Mouse (Mus musculus): ENCODE data around the gene Abhd2.
"Not testable (repeated sequence)": the region's sequence is repeated elsewhere in the genome, so short reads cannot be mapped to it uniquely, and the experiment has no call there.

Gene Abhd2

GRCm38 (mm10) chr7:79266228-79266627, 6.8 kb upstream of the Abhd2 start:
- no peak for DNase-seq (ENCODE audit: low spot score)

- DNase-seq (ENCODE audit: low spot score): no peak
These were observed 5.2 kb upstream of the Abhd2 start for GRCm38 (mm10) chr7:79267690-79268388.

- DNase-seq (ENCODE audit: low spot score): no peak
These were observed 4.1 kb upstream of the Abhd2 start for GRCm38 (mm10) chr7:79268897-79269296.

GRCm38 (mm10) chr7:79269411-79269810, 3.6 kb upstream of the Abhd2 start:
- DNase-seq (ENCODE audit: low spot score): no peak

- no peak for DNase-seq (ENCODE audit: low spot score)
These were observed 3.1 kb upstream of the Abhd2 start for GRCm38 (mm10) chr7:79269866-79270265.

GRCm38 (mm10) chr7:79270961-79271387, 2.0 kb upstream of the Abhd2 start:
- DNase-seq (ENCODE audit: low spot score): no peak

GRCm38 (mm10) chr7:79271861-79272788, 874 bp upstream of the Abhd2 start:
- DNase-seq (ENCODE audit: low spot score): no peak

GRCm38 (mm10) chr7:79273738-79274472, 906 bp downstream of the Abhd2 start:
- DNase-seq (ENCODE audit: low spot score): peak; percentile 33

GRCm38 (mm10) chr7:79274473-79275010, 1.5 kb downstream of the Abhd2 start:
- DNase-seq (ENCODE audit: low spot score): no peak

- DNase-seq (ENCODE audit: low spot score): no peak
These were observed 2.3 kb downstream of the Abhd2 start for GRCm38 (mm10) chr7:79275345-79275744.

GRCm38 (mm10) chr7:79278432-79278831, 5.4 kb downstream of the Abhd2 start:
- DNase-seq (ENCODE audit: low spot score): no peak

GRCm38 (mm10) chr7:79279376-79280029, 6.5 kb downstream of the Abhd2 start:
- no peak for DNase-seq (ENCODE audit: low spot score)

GRCm38 (mm10) chr7:79282883-79283670, 10.1 kb downstream of the Abhd2 start:
- DNase-seq (ENCODE audit: low spot score): peak; percentile 13

- not testable (repeated sequence) for DNase-seq (ENCODE audit: low spot score)
These were observed 10.6 kb downstream of the Abhd2 start for GRCm38 (mm10) chr7:79283671-79283941.

GRCm38 (mm10) chr7:79284160-79284888, 11.3 kb downstream of the Abhd2 start:
- DNase-seq (ENCODE audit: low spot score): no peak

- no peak for DNase-seq (ENCODE audit: low spot score)
These were observed 11.9 kb downstream of the Abhd2 start for GRCm38 (mm10) chr7:79284889-79285280.

GRCm38 (mm10) chr7:79285408-79285807, 12.4 kb downstream of the Abhd2 start:
- no peak for DNase-seq (ENCODE audit: low spot score)

- DNase-seq (ENCODE audit: low spot score): no peak
These were observed 14.2 kb downstream of the Abhd2 start for GRCm38 (mm10) chr7:79287226-79287625.

- DNase-seq (ENCODE audit: low spot score): no peak
These were observed 14.9 kb downstream of the Abhd2 start for GRCm38 (mm10) chr7:79287928-79288327.

GRCm38 (mm10) chr7:79288422-79288821, 15.4 kb downstream of the Abhd2 start:
- DNase-seq (ENCODE audit: low spot score): no peak

Measured in adipocyte (in vitro differentiated cells).